Mouse (Mus musculus) liver, postnatal 0 days (tissue): ENCODE data around the gene Zfp871. TPM values are rescaled to one million over a fixed set of nuclear protein-coding genes. Genes with fewer than 3 reads are reported as not detected.
"Not testable (repeated sequence)": the region's sequence is repeated elsewhere in the genome, so short reads cannot be mapped to it uniquely, and the experiment has no call there.

Source experiments
- ATAC-seq: fragments of 200-750 bp; cut with Nextera tagmentation; 2 replicates; pipeline ENCODE4 v1.8.0; 2017; ENCODE audit warnings: mild to moderate bottlenecking, moderate library complexity
- DNase-seq: peaks from one replicate; pipeline ENCODE4 v3.0.0-alpha.2; 2016
- H3K27ac ChIP-seq: fragments of 300-500 bp; sonication (generic); 2 replicates; pipeline ENCODE4 v1.5.1; 2014; ENCODE audit warnings: antibody characterized with exemption, moderate library complexity, mild to moderate bottlenecking, low read depth
- H3K27me3 ChIP-seq: fragments of 300-500 bp; sonication (generic); 2 replicates; pipeline ENCODE4 v1.6.1; 2014; ENCODE audit warnings: low read length, control low read depth, mixed read lengths; ENCODE audit not compliant: insufficient read depth
- H3K36me3 ChIP-seq: fragments of 300-500 bp; sonication (generic); replicated peaks from 2 replicates; pipeline ENCODE4 v1.6.1; 2014; ENCODE audit warnings: mild to moderate bottlenecking, control low read depth, low read length, moderate library complexity, mixed read lengths; ENCODE audit not compliant: insufficient read depth
- H3K4me1 ChIP-seq: fragments of 300-500 bp; sonication (generic); 2 replicates; pipeline ENCODE4 v1.6.1; 2014; ENCODE audit warnings: antibody characterized with exemption, mild to moderate bottlenecking, control low read depth; ENCODE audit not compliant: insufficient read depth
- H3K4me2 ChIP-seq: fragments of 300-500 bp; sonication (generic); 2 replicates; pipeline ENCODE4 v1.6.1; 2014; ENCODE audit warnings: low read depth, mild to moderate bottlenecking, low read length, moderate library complexity, mixed read lengths
- H3K4me3 ChIP-seq: fragments of 300-500 bp; sonication (generic); 2 replicates; pipeline ENCODE4 v1.5.1; 2014; ENCODE audit warnings: low read depth, low read length
- H3K9ac ChIP-seq: fragments of 300-500 bp; sonication (generic); replicated peaks from 2 replicates; pipeline ENCODE4 v1.6.1; 2014; ENCODE audit warnings: mild to moderate bottlenecking, moderate library complexity
- H3K9me3 ChIP-seq: fragments of 300-500 bp; sonication (generic); 2 replicates; pipeline ENCODE4 v1.6.1; 2016; ENCODE audit warnings: mild to moderate bottlenecking, control low read depth, low read length, mixed read lengths
- CTCF ChIP-seq: sonication (generic); IDR thresholded peaks from 2 replicates; pipeline ENCODE4 v1.5.1; 2016; ENCODE audit warnings: antibody characterized with exemption, low read depth
- EP300 ChIP-seq: IDR thresholded peaks from 2 replicates; pipeline ENCODE4 v1.6.1; 2016; ENCODE audit warnings: antibody characterized with exemption, low read depth, mild to moderate bottlenecking
- WGBS: fragments of 180-500 bp; shearing (Covaris S2); extraction: QIAGEN DNeasy Blood & Tissue Kit; methylation state at CpG from one replicate; pipeline ENCODE4 v1.1.7; 2014; ENCODE audit not compliant: insufficient replicate concordance; 5-methylcytosine and 5-hydroxymethylcytosine counted together
- polyA plus RNA-seq: library from polyadenylated mRNA; unstranded; fragments of >200 nt; fragmentation: Nextera tagmentation; extraction: Ambion mirVana; gene quantifications from 2 replicates; pipeline ENCODE4 v1.2.1, GENCODE M21; 2015

Gene Zfp871
- polyA plus RNA-seq, 1 experiment from 2014 or later = 11.0 TPM

DNA sequence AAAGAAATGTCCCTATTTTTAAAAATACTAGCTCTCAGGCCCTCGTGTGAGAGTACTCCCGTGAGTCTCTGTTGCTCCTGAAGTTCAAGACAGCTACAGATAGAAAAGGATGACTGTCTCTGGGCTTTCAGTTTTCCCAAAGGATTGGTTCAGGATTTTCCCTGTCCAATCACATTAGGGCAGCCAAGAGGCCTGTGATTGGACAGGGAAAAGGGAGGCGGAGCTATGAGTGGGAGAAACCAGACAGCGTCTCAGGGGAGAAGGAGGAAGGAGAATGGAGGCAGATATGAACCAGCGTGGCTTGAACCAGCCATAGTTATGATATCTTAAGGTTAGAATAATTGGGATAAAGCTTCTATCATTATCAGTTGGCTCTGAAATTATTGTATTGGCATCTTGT lies 37.5 kb downstream of the Zfp871 start:
- Histone ChIP-seq H3K4me3 (no peak overlapping the region), H3K4me2 (no peak overlapping the region), H3K9me3 (no peaks in the 10 kb centered on the region), H3K27me3 (no peaks in the 10 kb centered on the region), H3K27ac (no peak overlapping the region), H3K36me3 (no peaks in the 10 kb centered on the region), H3K9ac (no peak overlapping the region), H3K4me1 (no peaks in the 10 kb centered on the region)
- no peak for TF ChIP-seq EP300
- no peak for TF ChIP-seq CTCF
- 44% methylated on average over 5 of the region's 5 CpGs for WGBS
- DNase-seq = no peak
- ATAC-seq = no peak

DNA sequence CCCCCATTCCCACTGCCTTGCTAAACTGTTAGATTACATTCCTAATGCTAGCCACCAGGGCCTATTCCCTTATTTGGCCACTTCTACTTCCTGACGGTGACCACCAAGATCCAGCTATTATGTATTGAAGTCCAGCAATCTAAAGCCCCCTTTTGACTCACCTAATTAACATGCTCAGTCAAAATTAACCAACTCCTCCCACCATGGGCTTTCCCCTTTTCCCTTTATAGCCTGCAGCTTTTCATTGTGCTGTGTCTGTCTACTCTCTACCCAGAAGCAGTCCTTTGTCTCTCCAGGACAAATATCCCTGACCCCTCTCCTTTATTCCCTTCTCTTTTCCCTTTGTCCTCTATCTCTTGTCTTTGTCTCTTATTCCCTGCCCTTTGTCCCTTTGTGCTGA lies 47.0 kb downstream of the Zfp871 start:
- Histone ChIP-seq H3K9ac (no peak overlapping the region), H3K36me3 (no peaks in the 10 kb centered on the region), H3K27me3 (no peaks in the 10 kb centered on the region), H3K9me3 (no peaks in the 10 kb centered on the region), H3K4me2 (no peak overlapping the region), H3K4me1 (no peaks in the 10 kb centered on the region), H3K27ac (no peak overlapping the region), H3K4me3 (no peak overlapping the region)
- ATAC-seq (no peak), DNase-seq (no peak)
- WGBS = 36% methylated on average over 1 of the region's 1 CpGs
- no peak for TF ChIP-seq EP300
- TF ChIP-seq CTCF = no peak

DNA sequence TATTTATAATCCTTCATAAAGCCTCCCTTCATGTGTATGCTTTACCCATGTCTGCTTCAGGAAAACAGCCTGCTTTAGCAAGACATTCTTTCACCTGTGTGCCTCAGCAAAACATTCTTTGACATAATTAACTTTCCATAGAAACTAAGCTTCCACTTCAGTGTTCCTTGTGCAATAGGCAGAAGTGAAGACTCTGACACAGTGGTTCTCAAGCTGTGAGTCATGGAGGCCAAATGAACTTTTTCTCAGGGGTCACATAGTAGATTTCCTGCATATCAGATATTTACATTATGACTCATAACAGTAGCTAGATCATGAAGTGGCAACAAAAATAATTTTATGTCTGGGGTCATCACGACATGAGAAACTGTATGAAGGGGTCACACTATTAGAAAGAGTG lies 49.7 kb downstream of the Zfp871 start:
- ATAC-seq = no peak
- Histone ChIP-seq H3K36me3 (no peaks in the 10 kb centered on the region), H3K4me2 (no peak overlapping the region), H3K9me3 (no peaks in the 10 kb centered on the region), H3K4me3 (no peak overlapping the region), H3K9ac (no peak overlapping the region), H3K27ac (no peak overlapping the region), H3K27me3 (no peaks in the 10 kb centered on the region), H3K4me1 (no peaks in the 10 kb centered on the region)
- no peak for DNase-seq
- WGBS = 70% methylated on average over 1 of the region's 1 CpGs
- TF ChIP-seq CTCF (no peak), EP300 (no peak)

GRCm38 (mm10) chr17:32729029-32729428 lies 59.1 kb downstream of the Zfp871 start:
- DNase-seq (no peak), ATAC-seq (no peak)
- Histone ChIP-seq H3K4me3 (no peak overlapping the region), H3K9me3 (no peaks in the 10 kb centered on the region), H3K9ac (no peak overlapping the region), H3K27me3 (no peaks in the 10 kb centered on the region), H3K4me2 (no peak overlapping the region), H3K27ac (no peak overlapping the region), H3K4me1 (no peaks in the 10 kb centered on the region), H3K36me3 (no peaks in the 10 kb centered on the region)
- TF ChIP-seq CTCF (peak; percentile 51), EP300 (no peak)
- 64% methylated on average over 3 of the region's 3 CpGs for WGBS

- DNase-seq, ATAC-seq, H3K36me3 ChIP-seq, H3K4me2 ChIP-seq, H3K27me3 ChIP-seq, H3K9ac ChIP-seq, H3K27ac ChIP-seq, H3K9me3 ChIP-seq, H3K4me3 ChIP-seq, H3K4me1 ChIP-seq: not testable (repeated sequence)
These were observed 61.7 kb downstream of the Zfp871 start for GRCm38 (mm10) chr17:32726360-32726759.

DNA sequence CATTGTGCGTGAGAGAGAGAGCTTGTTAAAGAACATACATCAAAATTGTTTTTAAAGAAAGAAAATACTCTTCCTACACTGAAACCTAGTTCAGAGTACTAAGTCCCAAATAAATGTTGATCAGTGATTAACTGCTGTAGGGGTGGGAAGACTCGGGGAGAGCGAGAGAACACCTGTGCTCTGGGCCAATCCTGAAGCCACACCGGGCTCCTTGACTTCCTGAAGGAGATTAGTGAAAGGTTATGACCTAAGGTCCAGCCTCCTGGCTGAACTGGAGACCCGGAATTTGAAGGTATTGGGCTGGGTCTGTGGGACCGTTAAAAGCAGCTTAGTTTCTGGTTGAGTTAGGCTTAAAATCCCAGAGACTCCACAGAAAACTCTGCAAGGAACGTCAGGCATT lies 65.3 kb downstream of the Zfp871 start:
- Histone ChIP-seq H3K4me2 (no peak overlapping the region), H3K4me1 (no peaks in the 10 kb centered on the region), H3K36me3 (no peaks in the 10 kb centered on the region), H3K27ac (no peak overlapping the region), H3K27me3 (no peaks in the 10 kb centered on the region), H3K9me3 (no peaks in the 10 kb centered on the region), H3K9ac (no peak overlapping the region), H3K4me3 (no peak overlapping the region)
- no peak for TF ChIP-seq CTCF
- TF ChIP-seq EP300 = no peak
- 70% methylated on average over 7 of the region's 7 CpGs for WGBS
- no peak for ATAC-seq
- no peak for DNase-seq

DNA sequence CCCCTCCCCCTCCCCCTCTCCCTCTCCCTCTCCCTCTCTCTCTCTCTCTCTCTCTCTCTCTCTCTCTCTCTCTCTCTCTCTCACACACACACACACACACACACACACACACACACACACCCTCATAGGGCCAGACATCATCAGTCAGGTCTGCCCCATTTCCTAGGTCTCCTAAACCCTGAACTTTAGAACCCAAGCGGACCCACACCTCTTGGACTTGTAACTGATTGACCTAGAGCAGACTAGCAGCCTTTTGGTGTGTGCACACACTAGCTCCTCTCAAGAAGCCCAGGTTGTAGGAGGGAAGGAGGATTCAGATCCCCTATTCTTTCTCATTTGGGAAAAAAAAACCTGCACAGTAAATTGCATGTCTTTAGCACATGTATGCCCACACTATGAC lies 65.9 kb downstream of the Zfp871 start:
- ATAC-seq, H3K27me3 ChIP-seq, H3K4me1 ChIP-seq, H3K9me3 ChIP-seq, H3K4me2 ChIP-seq, DNase-seq, H3K4me3 ChIP-seq, H3K9ac ChIP-seq, H3K36me3 ChIP-seq, H3K27ac ChIP-seq: not testable (repeated sequence)
- 62% methylated on average over 1 of the region's 1 CpGs for WGBS

Other genes starting within 250 kb of the Zfp871 start
- gene Cyp4f37, start 167.0 kb downstream of the Zfp871 start, polyA plus RNA-seq = not detected in 2 replicates
- not detected in 2 replicates for gene Cyp4f40, start 129.4 kb downstream of the Zfp871 start, polyA plus RNA-seq
- 33.5 and 37.6 TPM in 2 replicates for gene Cyp4f15, start 102.7 kb downstream of the Zfp871 start, polyA plus RNA-seq
- 0.02 TPM in 1 of 2 replicates, not detected in the other for gene Zfp811, start 21.6 kb upstream of the Zfp871 start, polyA plus RNA-seq
- 1.6 and 2.0 TPM in 2 replicates for gene Zfp799, start 42.0 kb upstream of the Zfp871 start, polyA plus RNA-seq
- gene Zfp870, start 103.4 kb upstream of the Zfp871 start, polyA plus RNA-seq = 1.4 and 1.7 TPM in 2 replicates
- 0.20 and 0.22 TPM in 2 replicates for gene Cyp4f14, start 129.1 kb upstream of the Zfp871 start, polyA plus RNA-seq
- gene Cyp4f13, start 159.1 kb upstream of the Zfp871 start, polyA plus RNA-seq = 27.1 and 32.3 TPM in 2 replicates
- gene Zfp472, start 177.5 kb upstream of the Zfp871 start, polyA plus RNA-seq = 3.2 and 3.3 TPM in 2 replicates
- 2.1 and 2.7 TPM in 2 replicates for gene Zfp952, start 204.8 kb upstream of the Zfp871 start, polyA plus RNA-seq
- 1.4 and 1.5 TPM in 2 replicates for gene Zfp763, start 245.1 kb upstream of the Zfp871 start, polyA plus RNA-seq